Mouse (Mus musculus): ENCODE measurements around the gene Gm21173.
"Not testable (repeated sequence)": the region's sequence is repeated elsewhere in the genome, so short reads cannot be mapped to it uniquely, and the experiment has no call there.

Gm21173 gene

GRCm38 (mm10) chrY:76761300-76761699 lies at the start of gene Gm21173:
Gm21173 (plus strand) TSS chrY:76761600.
- in situ Hi-C loops (cut with MboI; ENCODE audit: low pct_unique_long_range_greater_than_20kb in 1 of 2, low sequenced_read_pairs in 2 of 2, unreplicated experiment in 1 of 2), result not testable (repeated sequence)

Measured in mouse embryonic stem cell (cell line).